Mouse (Mus musculus): ENCODE results near the gene Phc3.
A peak's percentile ranks its signal among the peaks of the same experiment; 100 is the strongest.
"Not testable (repeated sequence)": the region's sequence is repeated elsewhere in the genome, so short reads cannot be mapped to it uniquely, and the experiment has no call there.

Phc3 gene

GRCm38 (mm10) chr3:30868625-30869024 is 100.6 kb downstream of the Phc3 start:
- DNase-seq = no peak

- no peak for DNase-seq
Observed at GRCm38 (mm10) chr3:30868176-30868575, 101.0 kb downstream of the Phc3 start.

- DNase-seq = no peak
Observed at GRCm38 (mm10) chr3:30864640-30865039, 104.6 kb downstream of the Phc3 start.

GRCm38 (mm10) chr3:30863712-30864435 is 105.3 kb downstream of the Phc3 start:
- DNase-seq = no peak

DNA sequence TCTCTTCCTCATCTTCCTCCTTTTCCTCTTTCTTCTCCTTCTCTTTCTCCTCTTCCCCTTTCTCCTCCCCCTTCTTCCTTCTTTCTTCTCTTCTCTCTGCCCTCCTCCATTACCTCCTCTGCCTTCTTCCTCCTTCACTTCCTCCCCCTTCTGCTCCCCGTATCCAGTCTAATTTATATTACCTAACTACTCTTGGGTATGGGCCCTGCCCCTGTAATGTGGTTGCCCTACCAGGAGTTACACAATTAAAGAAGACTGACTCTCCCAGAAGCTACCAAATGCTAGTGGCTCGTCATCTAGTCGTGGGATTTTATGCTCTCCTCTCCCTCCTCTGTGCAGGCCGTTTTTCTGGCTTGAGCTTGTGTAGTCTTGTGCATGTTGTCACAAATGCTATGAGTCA is 108.5 kb downstream of the Phc3 start:
- no peak for DNase-seq

GRCm38 (mm10) chr3:30859599-30859998 is 109.6 kb downstream of the Phc3 start:
- DNase-seq = not testable (repeated sequence)

DNA sequence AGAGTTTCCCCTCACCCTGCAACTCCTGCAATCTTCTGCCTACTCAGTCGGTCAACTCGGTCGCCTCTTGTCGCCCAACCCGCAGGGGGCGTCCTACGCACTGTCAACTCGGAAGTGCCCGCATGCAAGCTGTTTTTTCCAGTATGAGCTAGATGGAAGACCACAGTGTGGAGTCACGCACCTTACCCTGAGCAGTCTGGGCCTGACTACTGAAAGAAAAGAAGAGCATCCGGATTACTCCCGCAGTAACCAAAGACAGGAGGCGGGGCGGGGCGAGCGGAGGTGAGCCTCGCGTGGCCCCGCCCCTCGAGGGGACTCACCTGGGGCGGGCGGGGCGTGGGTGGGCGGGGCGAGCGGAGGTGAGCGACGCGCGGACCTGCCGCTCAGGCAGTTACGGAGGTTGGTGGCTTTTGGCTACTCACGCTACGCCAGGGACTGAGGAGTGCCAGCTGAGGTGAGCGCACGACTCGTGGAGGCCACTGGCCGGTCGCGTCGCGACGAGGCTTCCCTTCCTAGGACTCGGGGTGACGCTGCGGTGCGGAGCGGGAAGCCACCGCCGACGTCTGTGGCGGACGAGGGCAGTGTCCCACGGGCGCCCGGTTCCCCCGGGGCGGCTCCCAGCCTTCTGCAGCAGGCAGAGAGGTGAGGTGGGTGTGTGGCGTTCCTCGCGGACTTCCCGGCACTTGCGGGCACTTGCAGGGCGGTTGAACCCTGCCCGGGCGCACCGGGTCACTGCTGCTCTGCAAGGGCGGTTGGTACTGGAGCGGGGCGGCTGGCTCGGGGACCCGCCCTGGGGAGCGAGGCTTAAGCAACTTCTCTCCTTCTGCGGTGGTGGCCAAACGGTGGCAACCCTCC is 113.4 kb downstream of the Phc3 start, which contains the start of gene Gpr160:
Gene Gpr160 (plus strand): TSS at position 347 of the 855 bp plus-strand sequence.
- peak; percentile 23 for DNase-seq

GRCm38 (mm10) chr3:30853596-30853995 is 115.6 kb downstream of the Phc3 start:
- no peak for DNase-seq

DNA sequence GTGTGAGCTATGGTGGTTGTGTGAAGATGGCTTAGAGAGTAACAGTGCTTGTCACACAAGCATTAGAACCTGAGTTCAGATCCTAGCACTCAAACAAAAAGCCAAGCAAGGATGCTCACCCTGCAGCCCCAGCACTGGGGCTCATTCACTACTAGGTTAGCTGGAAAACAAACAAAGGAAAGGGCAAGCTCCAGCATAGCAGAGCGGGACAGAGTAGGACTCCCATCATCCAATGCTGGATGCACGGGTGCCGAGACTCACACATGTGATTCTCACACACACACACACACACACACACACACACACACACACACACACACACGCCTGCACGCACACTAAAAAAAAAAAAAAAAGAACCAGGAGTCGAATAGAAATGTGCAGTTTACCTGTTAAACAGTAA is 117.8 kb downstream of the Phc3 start:
- no peak for DNase-seq

Data from right cerebral cortex, postnatal 25 days (tissue).